Mouse (Mus musculus) spleen, adult 18-20 months (tissue): ENCODE measurements around the gene Cdk17.

Experiments
- DNase-seq, 2 experiments: peaks; one replicate each; pipeline ENCODE4 v3.0.0; 2022; ENCODE audit warnings: mixed read lengths in 2 of 2

The Cdk17 gene

GRCm38 (mm10) chr10:93231893-93232292 is 71.2 kb downstream of the Cdk17 start:
- no peak for DNase-seq

DNA sequence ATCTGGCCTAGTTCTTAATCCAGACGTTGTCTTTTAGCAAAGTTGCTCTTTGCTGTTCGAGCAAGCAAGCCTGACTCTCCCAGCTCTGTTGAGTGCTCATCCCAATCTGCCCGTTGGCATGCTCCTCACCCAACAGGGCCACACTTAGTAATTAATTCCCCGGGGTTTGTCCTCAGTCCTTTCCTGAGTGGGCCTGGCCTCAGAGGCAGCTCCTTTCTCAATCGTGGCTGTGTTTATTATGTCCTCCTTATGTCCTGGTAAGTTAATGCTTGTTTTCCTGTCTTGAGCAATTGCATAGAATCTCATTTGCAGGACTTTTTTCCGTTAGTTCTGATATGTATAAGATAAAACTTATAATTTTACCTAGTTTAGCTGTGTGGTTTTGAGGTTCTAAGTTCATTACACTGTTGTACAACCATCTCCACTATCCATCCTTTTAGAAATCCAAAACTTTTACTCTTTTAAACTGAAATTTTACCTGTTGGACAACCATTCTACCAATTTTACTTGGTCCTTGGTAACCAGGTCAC is 73.1 kb downstream of the Cdk17 start:
- DNase-seq: no peak

GRCm38 (mm10) chr10:93234692-93235091 is 74.0 kb downstream of the Cdk17 start:
- DNase-seq: no peak

GRCm38 (mm10) chr10:93239201-93239806 is 78.6 kb downstream of the Cdk17 start:
- DNase-seq: no peak

DNA sequence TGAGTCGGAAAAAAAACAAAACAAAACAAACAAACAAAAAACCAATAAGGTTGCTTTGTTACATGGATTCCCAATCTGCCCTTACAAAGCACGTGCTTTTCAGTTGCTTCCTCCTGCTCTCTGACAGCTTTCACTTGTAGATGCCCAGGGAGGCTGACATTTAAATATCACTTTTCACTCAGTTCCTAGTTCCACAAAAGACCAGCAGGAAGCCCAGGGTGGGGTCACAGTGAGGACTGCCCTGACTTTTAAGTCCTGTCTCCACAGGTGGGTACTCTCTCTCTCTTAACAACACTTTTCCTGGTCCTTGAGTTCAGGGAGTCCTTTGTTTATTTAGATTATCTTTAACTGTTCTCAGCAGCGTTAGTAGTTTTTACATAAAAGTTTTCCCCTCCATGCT is 81.5 kb downstream of the Cdk17 start:
- peak in 1 of 2 experiments; percentile 1 for DNase-seq

DNA sequence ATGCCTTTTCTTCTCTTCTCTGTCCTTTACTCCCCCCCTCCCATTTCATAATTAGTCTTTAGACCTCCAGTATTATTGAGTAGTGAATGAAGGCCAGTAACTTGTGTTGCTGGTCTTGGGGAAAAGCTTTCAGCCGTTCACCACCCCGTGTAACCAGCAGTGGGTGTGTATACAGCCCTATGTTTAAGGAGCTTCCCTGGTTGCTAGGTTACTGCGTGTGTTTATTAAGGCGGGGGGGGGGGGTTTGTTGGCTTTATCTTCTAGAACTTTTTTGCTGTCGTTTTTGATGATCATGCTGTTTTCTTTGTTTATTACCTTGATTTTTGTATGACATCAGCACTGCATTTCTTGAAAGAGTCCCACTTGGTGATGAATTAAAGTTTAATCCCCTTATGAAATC is 82.2 kb downstream of the Cdk17 start:
- DNase-seq: no peak

GRCm38 (mm10) chr10:93244209-93244705 is 83.6 kb downstream of the Cdk17 start:
- DNase-seq: peak in 1 of 2 experiments; percentile 1

DNA sequence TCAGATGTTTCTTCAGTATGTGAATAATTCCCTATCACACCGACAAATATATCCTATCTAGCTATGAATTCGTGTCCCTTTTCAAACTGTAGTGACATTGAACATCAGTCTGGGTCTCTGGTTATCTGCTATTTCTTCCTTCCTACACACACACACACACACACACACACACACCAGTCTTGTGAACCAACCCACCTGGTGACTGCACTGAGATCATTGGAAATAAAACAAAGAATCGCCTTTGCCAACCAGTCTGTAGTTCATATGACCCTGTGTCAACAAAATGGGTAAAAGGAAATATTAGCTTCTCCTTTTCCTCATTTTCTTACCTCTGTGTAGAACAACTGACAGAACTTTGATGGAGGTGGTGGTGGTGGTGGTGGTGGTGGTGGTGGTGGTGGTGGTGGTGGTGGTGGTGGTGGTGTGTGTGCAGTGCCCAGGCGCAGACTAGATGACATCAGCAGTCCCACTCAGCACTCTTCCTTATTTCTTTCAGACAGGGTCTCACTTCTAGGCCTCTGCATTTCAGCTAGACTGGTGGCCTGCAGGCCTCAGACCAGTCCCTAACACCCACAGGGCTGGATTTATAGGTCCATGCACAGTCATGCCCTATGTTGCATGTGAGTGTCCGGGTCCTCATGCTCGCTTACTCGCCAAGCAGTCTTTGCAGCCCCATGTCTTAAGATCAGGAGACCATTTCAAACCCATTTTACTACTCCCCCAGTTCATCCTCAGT is 85.7 kb downstream of the Cdk17 start:
- peak in 1 of 2 experiments; percentile 1 for DNase-seq

GRCm38 (mm10) chr10:93247422-93247821 is 86.7 kb downstream of the Cdk17 start:
- no peak for DNase-seq

- no peak for DNase-seq
Measured at GRCm38 (mm10) chr10:93247902-93248301, 87.2 kb downstream of the Cdk17 start.

DNA sequence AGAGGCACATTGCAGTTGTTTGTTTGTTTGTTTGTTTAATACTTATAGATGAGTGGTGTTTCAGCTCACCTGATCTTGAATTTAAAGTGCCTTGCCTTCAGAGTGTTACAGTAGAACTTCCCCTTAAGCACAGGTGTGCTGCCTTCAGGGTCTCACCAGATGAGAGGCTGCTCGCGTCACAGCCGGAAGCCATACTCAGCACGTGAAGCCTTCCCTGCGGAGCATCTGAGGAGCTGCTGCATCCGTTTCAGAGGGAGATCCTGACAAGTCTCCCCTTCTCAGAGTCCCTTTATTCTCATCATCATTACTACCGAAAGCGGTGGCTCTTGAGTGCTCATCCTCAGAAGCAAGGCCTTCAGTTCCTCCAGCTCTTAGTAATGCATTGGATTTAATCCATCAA is 87.7 kb downstream of the Cdk17 start:
- DNase-seq: no peak

GRCm38 (mm10) chr10:93249901-93250300 is 89.2 kb downstream of the Cdk17 start:
- no peak for DNase-seq

- DNase-seq: no peak
Measured at GRCm38 (mm10) chr10:93250436-93251317, 90.0 kb downstream of the Cdk17 start.

DNA sequence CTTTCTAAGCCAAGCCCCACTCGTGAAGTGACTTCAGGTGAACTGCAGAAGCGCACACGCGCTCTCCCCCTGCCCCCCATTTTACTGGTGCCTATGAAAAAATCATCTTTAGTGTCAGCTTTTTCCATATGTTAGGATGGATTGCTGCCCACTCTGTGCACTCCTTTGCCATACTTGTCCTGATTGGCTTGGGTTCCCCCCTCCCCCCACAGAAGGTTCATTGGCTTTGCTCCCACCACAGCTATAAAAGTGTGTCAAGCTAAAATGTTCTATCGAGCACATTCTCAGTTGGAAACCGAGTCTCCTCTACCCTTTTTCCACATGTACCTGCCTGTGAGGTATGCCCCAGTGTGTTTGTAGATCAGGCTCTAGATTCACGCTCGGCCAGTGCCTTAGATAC is 90.8 kb downstream of the Cdk17 start:
- no peak for DNase-seq

GRCm38 (mm10) chr10:93252661-93253060 is 92.0 kb downstream of the Cdk17 start:
- no peak for DNase-seq

- DNase-seq: no peak
Measured at GRCm38 (mm10) chr10:93253156-93253555, 92.5 kb downstream of the Cdk17 start.

DNA sequence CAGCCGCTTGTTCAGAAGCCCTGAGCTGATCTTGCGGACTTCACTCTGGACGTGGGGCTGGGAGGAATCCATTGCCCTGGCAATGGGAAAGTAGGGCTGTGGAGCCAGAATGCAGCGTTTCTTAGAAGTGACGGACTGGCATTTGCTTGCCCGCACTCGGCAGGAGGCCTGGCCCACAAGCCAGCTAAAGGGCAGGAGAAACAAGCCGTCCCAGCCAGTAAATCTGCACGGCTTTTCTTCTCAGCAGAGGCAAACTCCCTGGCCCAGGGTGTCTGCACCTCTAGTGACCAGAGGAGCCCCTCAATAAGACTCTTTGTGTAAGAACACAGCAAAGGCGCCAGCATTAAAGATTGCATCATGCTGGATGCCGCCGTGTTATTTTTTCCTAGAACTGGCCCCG is 94.6 kb downstream of the Cdk17 start:
- no peak for DNase-seq

DNA sequence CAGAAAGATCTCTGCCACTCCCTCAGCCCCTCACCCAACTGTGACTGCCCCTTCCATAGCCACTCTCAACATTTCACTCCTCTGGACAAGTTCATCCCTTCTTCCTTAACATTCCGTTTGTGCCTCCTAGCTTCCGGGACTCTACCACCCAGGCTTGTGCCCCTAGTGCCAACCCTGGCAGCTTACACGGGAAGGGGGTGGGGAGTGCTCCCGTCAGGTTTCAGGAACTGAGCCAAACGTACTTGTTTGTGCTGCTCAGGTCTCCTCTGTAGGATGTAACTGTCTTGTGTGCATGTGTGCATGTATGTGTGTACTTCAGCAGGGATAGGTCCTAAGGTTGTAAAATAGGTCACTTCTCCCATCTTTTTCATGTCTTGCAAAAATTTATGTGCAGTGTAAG is 99.2 kb downstream of the Cdk17 start:
- no peak for DNase-seq

DNA sequence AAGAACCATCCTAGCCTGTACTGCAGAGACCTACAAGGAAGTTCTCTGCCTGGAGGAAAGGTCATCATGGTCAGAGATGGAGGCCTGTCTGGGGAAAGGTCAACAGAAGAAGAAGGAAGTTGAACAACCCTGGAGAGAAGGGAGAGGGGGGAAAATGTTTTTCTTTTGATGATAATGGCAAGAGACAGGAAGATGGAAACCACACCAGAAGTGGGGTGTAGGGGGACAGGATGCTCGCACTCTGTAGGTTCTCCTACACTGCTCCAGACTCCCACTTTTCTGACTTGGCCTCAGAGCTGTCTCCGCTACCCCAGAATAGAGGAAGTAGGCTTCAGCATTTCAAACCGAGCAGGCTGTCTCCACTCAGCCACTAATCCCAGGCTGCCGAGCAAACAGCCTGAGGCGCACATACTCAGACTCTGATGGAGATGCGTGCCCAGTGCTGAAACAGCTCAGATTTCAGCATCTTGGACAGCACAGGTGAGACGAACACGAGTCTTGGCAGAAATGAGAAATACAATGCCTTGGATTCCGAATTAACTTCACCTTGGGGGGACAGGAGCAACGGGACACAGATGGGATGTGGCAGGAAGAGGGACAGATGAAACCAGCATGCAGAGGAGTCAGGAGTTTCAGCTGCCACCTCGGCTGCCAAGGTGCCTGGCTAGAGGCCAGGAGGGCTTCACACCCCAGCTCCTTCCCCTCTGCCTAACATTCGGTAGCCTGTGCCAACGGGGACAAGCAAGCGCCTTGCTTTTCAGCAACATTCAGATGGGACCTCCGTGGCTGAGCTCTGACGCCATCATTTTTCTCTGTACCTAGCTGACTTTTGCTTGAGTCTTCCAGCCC is 100.7 kb downstream of the Cdk17 start:
- no peak for DNase-seq

DNA sequence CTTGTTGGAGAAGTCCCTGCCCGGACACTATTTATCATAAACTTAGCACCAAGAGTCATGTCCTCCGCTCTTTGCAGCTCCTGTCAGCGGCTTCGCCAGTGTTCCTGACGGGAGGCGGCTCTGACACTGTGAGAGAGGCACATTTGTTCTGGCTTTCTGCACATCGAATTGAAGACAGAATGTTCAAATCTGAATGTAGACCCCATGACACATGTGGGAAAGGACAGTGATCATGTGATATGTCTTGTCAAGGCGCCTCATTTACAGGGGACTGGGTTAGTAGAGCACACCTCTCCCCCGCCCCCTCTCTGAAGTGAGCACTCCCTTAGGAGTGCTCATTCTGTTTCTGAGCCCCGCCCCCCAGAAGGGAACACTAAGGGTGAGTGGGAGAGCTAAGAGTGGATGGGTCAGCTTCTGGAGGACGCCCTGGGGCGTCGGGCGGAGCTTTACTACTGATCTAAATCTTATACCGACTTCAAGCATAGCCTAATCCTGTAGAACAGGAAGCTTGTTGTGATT is 101.4 kb downstream of the Cdk17 start:
- no peak for DNase-seq

- DNase-seq: no peak
Measured at GRCm38 (mm10) chr10:93263431-93263830, 102.8 kb downstream of the Cdk17 start.

DNA sequence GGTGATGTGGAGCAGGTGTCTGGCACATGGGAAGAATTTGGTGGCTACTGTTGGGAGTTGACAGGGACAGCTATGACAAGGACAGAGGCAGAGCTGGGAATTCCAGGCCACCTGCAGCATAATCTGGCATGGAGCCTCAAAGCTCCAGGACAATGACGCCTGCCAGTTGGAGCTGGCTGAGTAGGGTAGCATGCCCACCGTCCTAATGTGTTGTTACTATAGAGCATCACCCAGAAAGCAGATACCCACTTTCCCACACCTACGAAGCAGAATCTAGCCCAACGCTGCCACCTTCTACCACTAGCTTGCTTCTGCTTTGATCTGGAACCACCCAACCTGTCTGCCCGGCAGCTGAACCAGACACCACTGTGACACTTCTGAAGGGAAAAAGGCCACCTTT is 103.3 kb downstream of the Cdk17 start:
- no peak for DNase-seq
